Mouse (Mus musculus): Measurements from ENCODE around the gene Map7. TPM values are rescaled to one million over a fixed set of nuclear protein-coding genes. Genes with fewer than 3 reads are reported as not detected.

Map7 gene
- polyA plus RNA-seq, 1 experiment from 2014 or later, result 10.3 TPM

DNA sequence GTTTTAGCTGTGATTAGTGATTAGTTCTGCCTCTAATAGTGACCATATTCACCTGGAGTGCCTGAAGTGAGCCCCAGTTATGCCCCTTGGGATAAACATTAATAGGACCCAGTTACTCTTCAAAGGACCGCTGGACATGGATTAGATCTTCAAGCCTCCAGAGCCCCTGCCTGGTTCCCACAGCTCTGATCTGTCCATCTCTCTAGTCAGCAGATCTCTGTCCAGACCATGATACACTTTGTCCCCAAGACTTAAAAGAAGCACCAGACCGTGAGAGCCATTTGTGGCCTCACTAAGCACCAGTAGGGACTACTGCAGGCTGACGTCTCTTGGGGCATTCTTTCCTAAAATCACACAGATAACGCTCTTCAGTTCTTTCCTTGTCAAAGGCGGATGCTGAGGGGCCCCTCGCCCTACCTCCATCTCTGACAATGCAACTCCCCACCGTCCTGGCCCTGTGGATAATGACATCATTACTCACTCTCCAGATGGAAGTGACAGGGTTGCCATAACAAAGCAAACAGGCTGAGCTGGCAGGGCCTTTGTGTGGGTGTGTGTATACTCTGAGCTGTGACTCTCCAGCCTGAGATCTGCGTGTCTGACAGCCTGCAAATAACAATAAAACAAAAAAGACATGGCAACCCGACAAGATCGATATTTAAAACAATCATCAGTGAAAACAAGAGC is 137.2 kb downstream of the Map7 start:
- peak overlapping the region; percentile 92 for H3K27ac ChIP-seq
- H3K9ac ChIP-seq, result peak overlapping the region; percentile 66
- no peaks in the 10 kb centered on the region for H3K36me3 ChIP-seq
- 5% methylated on average over 10 of the region's 10 CpGs for WGBS
- peak; percentile 91 for ATAC-seq (ENCODE audit: low FRiP score)
- H3K4me3 ChIP-seq, result no peak overlapping the region
- H3K4me1 ChIP-seq (replicated peaks), result peaks cover 24% of the 10 kb centered on the region
- H3K9me3 ChIP-seq, result no peaks in the 10 kb centered on the region
- H3K4me2 ChIP-seq, result peak overlapping the region; percentile 42
- no peaks in the 10 kb centered on the region for H3K27me3 ChIP-seq

DNA sequence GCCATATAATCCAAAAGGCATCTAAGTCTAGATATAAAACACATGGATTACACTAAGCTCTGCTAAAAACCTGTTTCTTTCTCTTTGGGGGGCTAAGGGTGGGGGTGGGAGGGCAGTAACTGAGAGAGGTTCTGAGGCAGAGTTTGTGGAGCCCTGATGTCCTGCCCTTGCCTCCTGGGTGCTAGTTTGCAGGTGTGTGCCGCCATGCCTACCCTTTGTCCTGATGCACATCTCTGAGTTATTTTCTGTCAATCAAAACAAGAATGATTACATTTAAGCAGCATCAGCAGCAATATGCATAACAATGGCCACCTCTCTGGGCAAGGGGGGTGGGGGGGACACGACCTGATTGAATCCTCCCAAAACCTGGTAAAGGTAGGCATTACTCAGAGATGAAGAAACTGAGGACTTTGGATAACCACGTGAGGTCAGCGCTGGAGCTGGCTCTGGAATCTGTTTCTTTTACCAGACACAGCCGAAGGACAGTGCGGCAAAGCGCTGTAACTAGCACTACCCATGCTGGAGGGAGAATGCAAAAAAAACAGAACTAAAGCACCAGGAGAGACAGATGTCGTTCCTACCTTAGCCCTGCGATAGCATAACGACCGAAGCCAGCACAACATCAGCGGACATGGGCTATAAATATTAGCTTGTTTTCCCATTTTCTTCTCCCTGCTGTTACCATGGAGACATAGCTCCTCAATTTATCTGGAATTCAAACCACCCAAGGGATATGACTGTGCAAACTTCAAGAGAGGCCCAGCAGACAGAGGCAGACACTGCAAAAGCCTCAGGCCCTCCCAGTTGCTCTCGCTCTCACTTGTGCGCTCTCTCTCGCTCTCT is 137.9 kb downstream of the Map7 start:
- Histone ChIP-seq H3K36me3 (no peaks in the 10 kb centered on the region), H3K9ac (peak overlapping the region; percentile 66), H3K4me3 (0 out of 2 replicates have a peak overlapping the region, but pooled peaks have one; percentile 1), H3K9me3 (no peaks in the 10 kb centered on the region), H3K4me2 (peak overlapping the region; percentile 42), H3K27me3 (no peaks in the 10 kb centered on the region), H3K27ac (peak overlapping the region; percentile 92), H3K4me1 (replicated peaks) (peaks cover 29% of the 10 kb centered on the region)
- WGBS, result 17% methylated on average over 15 of the region's 15 CpGs
- ATAC-seq (ENCODE audit: low FRiP score), result peak; percentile 67

- Histone ChIP-seq H3K36me3 (no peaks in the 10 kb centered on the region), H3K9ac (peak overlapping the region; percentile 66; the same call in 1 of the 2 replicates), H3K4me3 (no peak overlapping the region), H3K9me3 (no peaks in the 10 kb centered on the region), H3K27me3 (no peaks in the 10 kb centered on the region), H3K27ac (peak overlapping the region; percentile 92), H3K4me2 (no peak overlapping the region), H3K4me1 (replicated peaks) (peaks cover 29% of the 10 kb centered on the region)
- whole genome bisulfite sequencing, result 27% methylated on average over 6 of the region's 6 CpGs
- no peak for ATAC-seq (ENCODE audit: low FRiP score)
Observed at GRCm38 (mm10) chr10:20287369-20287768, 139.1 kb downstream of the Map7 start.

DNA sequence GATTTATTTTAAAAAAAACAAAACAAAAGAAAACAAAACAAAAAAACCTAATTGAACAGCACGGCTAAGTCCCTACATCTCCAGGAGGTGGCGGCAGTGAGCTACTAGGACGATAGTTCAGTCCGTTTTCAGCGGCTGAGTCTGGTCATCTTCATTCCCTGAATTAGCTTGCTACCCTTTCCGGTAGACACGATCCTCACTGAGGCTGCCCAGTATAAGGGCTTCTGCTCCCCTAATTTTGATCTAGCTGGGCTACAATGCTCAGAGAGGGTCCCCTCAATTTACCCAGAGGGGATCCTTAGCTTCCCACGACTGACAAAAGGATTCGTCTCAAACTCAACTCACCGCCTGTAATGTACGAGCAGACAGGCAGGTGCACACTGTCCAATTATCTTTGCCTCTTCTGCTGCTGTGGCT is 142.2 kb downstream of the Map7 start:
- H3K9me3 ChIP-seq, result no peaks in the 10 kb centered on the region
- 12% methylated on average over 11 of the region's 11 CpGs for WGBS

DNA sequence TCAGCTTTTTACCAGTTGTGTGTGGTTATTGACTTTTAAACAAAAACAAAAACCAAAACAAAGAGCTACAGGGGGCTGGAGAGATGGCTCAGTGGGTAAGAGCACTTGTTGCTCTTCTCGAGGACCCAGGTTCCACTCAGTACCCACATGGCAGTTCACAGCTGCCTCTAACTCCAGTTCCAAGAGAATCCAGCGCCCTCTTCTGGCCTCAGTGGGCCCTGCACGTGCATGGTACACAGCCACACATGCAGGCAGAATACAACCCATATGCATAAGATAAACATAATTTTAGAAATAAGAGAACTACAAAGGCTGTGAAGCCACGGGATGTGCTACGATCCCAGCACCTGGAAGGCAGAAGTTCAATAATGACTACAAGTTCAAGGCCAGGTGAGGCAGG is 147.7 kb downstream of the Map7 start:
- Histone ChIP-seq H3K9me3 (no peaks in the 10 kb centered on the region), H3K4me2 (no peak overlapping the region), H3K36me3 (no peaks in the 10 kb centered on the region), H3K27me3 (no peaks in the 10 kb centered on the region), H3K4me3 (no peak overlapping the region), H3K27ac (no peak overlapping the region), H3K9ac (no peak overlapping the region), H3K4me1 (replicated peaks) (no peaks in the 10 kb centered on the region; the same call in 1 of the 2 replicates)
- no peak for ATAC-seq (ENCODE audit: low FRiP score)
- 70% methylated on average over 5 of the region's 5 CpGs for WGBS

More for the DNA sequence above, 142.2 kb downstream of the Map7 start:
- H3K27me3 ChIP-seq, result no peaks in the 10 kb centered on the region
- no peaks in the 10 kb centered on the region for H3K36me3 ChIP-seq
- peak overlapping the region; percentile 31 for H3K4me3 ChIP-seq
- peaks cover 25% of the 10 kb centered on the region for H3K4me1 ChIP-seq (replicated peaks)
- peak overlapping the region; percentile 66 for H3K27ac ChIP-seq
- ATAC-seq (ENCODE audit: low FRiP score), result peak; percentile 34
- peak overlapping the region; percentile 61 for H3K9ac ChIP-seq
- H3K4me2 ChIP-seq, result peak overlapping the region; percentile 55

- Histone ChIP-seq H3K4me1 (replicated peaks) (no peaks in the 10 kb centered on the region), H3K36me3 (no peaks in the 10 kb centered on the region), H3K9me3 (no peaks in the 10 kb centered on the region), H3K27me3 (no peaks in the 10 kb centered on the region), H3K27ac (no peak overlapping the region), H3K4me3 (no peak overlapping the region), H3K4me2 (no peak overlapping the region), H3K9ac (no peak overlapping the region)
- WGBS, result 53% methylated on average over 3 of the region's 3 CpGs
- no peak for ATAC-seq (ENCODE audit: low FRiP score)
Observed at GRCm38 (mm10) chr10:20298152-20298920, 150.1 kb downstream of the Map7 start.

DNA sequence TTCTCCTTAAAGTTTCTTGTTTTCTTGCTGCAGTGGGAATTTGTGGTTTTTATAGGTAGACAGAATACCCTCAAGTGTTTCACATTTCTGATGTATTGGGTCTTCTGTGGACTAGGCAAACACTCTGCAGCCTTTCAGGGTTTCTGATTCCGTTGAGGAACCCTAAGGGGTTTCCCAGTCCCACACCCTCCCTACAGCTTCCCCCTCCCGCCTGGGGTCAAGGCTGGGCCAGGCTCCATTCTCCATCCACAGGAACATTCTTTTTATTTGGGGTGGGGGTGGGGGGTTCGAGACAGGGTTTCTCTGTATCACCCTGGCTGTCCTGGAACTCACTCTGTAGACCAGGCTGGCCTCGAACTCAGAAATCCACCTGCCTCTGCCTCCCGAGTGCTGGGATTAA is 150.8 kb downstream of the Map7 start:
- Histone ChIP-seq H3K4me1 (replicated peaks) (no peaks in the 10 kb centered on the region), H3K4me3 (no peak overlapping the region), H3K4me2 (no peak overlapping the region), H3K9me3 (no peaks in the 10 kb centered on the region), H3K27me3 (no peaks in the 10 kb centered on the region), H3K36me3 (no peaks in the 10 kb centered on the region), H3K9ac (no peak overlapping the region), H3K27ac (no peak overlapping the region)
- no peak for ATAC-seq (ENCODE audit: low FRiP score)
- 77% methylated on average over 5 of the region's 5 CpGs for WGBS

- Histone ChIP-seq H3K27me3 (no peaks in the 10 kb centered on the region), H3K9ac (peak overlapping the region; percentile 84), H3K4me2 (peak overlapping the region; percentile 82), H3K27ac (peak overlapping the region; percentile 99), H3K36me3 (no peaks in the 10 kb centered on the region), H3K4me1 (replicated peaks) (peaks cover 20% of the 10 kb centered on the region), H3K9me3 (no peaks in the 10 kb centered on the region), H3K4me3 (peak overlapping the region; percentile 80)
- 46% methylated on average over 11 of the region's 11 CpGs for WGBS
- 0 out of 2 replicates have a peak, but pooled peaks have one; percentile 4 for ATAC-seq (ENCODE audit: low FRiP score)
Observed at GRCm38 (mm10) chr10:20310969-20311769, 162.9 kb downstream of the Map7 start.

- Histone ChIP-seq H3K9me3 (no peaks in the 10 kb centered on the region), H3K27me3 (no peaks in the 10 kb centered on the region), H3K9ac (peak within 1 kb of the TSS; percentile 93), H3K36me3 (no peaks in the 10 kb centered on the region), H3K27ac (peak within 1 kb of the TSS; percentile 99), H3K4me3 (peak within 1 kb of the TSS; percentile 80), H3K4me2 (peak within 1 kb of the TSS; percentile 82), H3K4me1 (replicated peaks) (peaks cover 20% of the 10 kb centered on the region)
- peak; percentile 99 for ATAC-seq (ENCODE audit: low FRiP score)
- WGBS, result under 1% methylated on average over 84 of the region's 84 CpGs
Observed at GRCm38 (mm10) chr10:20311918-20312735, 163.9 kb downstream of the Map7 start, which contains the start of gene Bclaf1. TSS of gene Bclaf1 (plus strand) at chr10:20312469.

GRCm38 (mm10) chr10:20312736-20313301 is 164.5 kb downstream of the Map7 start:
- Histone ChIP-seq H3K27me3 (no peaks in the 10 kb centered on the region), H3K27ac (peak overlapping the region; percentile 99), H3K36me3 (no peaks in the 10 kb centered on the region), H3K4me2 (peak overlapping the region; percentile 71), H3K9ac (peak overlapping the region; percentile 93), H3K4me3 (peak overlapping the region; percentile 80), H3K9me3 (no peaks in the 10 kb centered on the region), H3K4me1 (replicated peaks) (peaks cover 26% of the 10 kb centered on the region)
- ATAC-seq (ENCODE audit: low FRiP score), result peak; percentile 77
- under 1% methylated on average over 54 of the region's 54 CpGs for WGBS

All from hindbrain, embryonic 13.5 days (tissue).